Mouse (Mus musculus) kidney, adult 2 months (tissue): Measurements from ENCODE around the gene Egfr.

Source experiments
- CTCF ChIP-seq: fragments of 200-500 bp; conservative IDR thresholded peaks from 2 replicates; pipeline ENCODE4 v1.5.1; 2011; ENCODE audit warnings: low read depth, mild to moderate bottlenecking, control low read depth, low read length, moderate library complexity, mixed read lengths; ENCODE audit not compliant: insufficient read depth, insufficient read length
- POLR2A ChIP-seq: fragments of 200-500 bp; IDR thresholded peaks from one replicate; pipeline ENCODE4 v1.6.1; 2011; ENCODE audit warnings: low read depth, low read length, control low read depth

DNA sequence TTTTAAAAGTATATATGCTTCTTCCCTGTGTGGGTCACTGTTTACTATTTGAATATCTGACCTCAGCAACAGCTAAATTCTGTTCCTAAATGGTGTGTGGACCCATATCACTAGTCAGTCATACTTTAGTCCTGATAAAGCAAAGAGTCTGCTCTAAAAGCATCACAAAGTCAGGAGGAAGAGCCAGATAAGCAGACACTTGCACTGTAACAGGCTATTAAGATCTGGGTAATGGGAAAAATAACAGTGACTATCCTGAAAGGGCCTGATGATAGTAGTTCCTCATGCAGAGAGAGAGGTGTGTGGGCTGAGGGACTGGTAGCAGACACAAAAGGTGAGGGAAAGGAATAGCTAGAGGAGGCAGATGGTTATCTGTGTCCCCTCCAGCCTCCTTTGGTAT, 61.3 kb downstream of the Egfr start:
- no peak for TF ChIP-seq CTCF
- no peak for TF ChIP-seq POLR2A
